Mouse (Mus musculus): ENCODE data around the gene Ccdc146.

Ccdc146 gene

GRCm38 (mm10) chr5:21424614-21425602, at the start of gene Ccdc146, which contains the start of gene Fam185a:
Gene Ccdc146, minus strand, starts transcription at chr5:21424677.
Gene Fam185a, plus strand, starts transcription at chr5:21424958.
- peak; percentile 92 for DNase-seq

GRCm38 (mm10) chr5:21468100-21468499, 43.6 kb upstream of the Ccdc146 start:
- no peak for DNase-seq

- no peak for DNase-seq
Measured at GRCm38 (mm10) chr5:21467387-21467786, 42.9 kb upstream of the Ccdc146 start.

GRCm38 (mm10) chr5:21440833-21441530, 16.5 kb upstream of the Ccdc146 start:
- no peak for DNase-seq

DNA sequence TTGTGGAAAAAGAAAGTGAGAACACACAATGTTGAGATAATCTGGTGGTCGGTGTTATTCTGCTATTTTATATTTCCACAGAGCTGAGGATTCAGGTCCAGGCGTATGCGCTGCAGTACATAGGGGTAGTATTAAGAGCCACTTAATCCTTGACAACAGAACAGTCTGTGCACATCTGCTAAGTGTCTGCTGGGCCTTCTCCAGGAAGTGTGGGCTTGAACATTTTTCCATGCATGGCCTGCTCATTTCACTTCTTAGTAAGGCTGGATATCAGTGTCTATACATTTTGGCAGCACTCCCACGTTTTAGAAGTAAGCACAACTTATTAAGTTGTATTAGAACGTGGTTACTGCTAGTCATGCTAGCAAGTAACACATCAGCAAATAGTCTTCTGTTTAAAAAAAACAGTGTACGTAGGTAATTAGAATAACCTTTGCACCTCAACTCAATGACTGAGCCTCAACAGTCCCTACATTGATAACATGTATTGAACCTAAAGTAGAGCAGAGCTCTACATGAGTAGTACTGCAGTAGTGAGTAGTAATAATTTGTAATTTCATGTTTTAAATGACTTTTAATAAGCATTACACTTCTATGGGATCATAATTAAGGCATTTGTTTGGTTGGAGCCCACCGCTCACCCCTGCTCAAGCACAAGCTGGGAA, 15.1 kb upstream of the Ccdc146 start:
- no peak for DNase-seq

DNA sequence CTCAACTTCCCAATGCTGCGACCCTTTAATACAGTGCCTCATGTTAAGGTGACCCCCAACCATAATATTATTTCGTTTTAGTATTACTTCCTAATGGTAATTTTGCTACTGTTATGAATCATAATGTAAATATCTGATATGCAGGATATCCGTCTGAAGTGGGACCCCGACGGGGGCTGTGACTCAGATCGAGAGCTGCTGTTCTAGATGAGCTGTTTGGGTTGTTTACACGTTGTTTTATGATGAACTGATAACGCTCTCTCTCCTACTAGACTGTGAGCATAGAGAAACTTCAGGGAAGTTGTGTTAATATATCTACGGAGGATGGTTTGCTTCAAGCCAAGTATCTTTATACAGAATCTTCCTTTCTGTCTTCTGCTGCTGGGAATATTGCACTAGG, 14.0 kb upstream of the Ccdc146 start:
- DNase-seq, result no peak

GRCm38 (mm10) chr5:21436471-21436975, 12.0 kb upstream of the Ccdc146 start:
- no peak for DNase-seq

DNA sequence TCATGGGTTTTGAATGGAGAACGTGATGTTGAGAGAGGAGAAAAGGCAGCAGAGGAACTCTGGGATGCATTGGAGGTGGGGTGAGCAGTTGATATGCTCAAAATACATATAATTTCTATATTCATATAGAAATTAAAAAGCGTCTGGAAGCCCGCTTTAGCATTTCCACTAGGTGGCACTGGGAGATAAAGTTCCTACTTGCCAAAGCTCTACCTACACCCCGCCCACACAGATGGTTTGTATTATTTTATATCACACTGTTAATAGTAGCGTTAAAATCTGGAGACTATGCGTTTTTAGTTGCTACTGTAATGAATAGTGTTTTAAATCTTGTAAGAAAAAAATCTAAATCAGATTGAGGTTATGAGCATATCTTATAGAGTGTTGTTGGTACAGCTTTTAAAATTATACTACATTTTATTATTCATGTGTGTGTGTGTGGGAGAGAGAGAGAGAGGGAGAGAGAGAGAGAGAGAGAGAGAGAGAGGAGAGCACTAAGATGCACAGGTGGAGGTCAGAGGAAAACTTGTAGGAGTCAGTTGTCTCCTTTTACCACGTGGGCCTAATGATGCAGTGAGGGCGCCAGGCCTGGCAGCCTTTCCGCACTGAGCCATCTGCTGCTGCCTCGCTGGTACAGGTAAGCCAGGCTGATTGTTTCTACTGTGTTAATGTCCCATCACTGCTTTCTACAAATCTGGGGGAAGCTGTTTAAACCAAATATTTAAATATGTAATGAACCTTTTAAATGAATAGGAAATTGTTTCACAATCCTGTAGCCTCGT, 9.9 kb upstream of the Ccdc146 start:
- peak; percentile 53 for DNase-seq

DNA sequence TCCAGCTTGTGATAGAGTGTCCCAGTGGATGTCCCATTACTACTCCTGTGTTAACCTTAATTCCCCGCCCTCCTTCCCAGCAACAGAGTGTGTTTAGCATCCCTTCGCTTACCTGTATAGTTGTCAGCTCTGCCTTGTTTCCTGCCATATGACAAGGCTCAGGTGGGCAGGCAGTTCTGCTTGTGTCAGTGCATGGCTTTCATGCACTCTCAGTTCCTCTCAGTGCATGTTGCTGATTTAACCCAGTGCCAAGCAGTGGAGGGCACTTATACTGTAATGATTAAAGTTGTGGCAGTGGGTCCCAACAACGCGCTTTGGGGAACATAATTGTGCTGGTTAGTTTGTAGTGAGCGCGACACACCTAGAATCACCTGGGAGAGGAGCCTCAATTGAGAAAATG, 2.2 kb upstream of the Ccdc146 start:
- no peak for DNase-seq

DNA sequence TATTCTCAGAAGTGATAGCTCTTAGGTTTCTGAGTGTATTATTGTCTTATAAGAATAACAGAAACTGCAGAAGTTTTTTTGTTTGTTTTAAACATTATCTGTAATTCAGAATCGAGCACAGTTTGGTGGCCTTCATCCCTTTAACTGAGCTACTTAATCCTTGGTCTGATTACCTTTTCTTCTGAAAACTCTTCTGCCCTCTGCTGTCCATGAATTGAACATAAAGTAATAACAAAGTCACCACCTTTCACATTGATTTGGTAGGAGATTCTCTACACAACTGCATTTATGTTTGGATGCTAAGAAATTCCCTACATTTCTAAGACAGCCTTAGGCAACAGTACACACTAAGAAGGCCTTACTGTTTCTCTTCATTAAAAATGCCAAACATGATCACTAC, 3.9 kb downstream of the Ccdc146 start:
- no peak for DNase-seq

GRCm38 (mm10) chr5:21418613-21419012, 5.9 kb downstream of the Ccdc146 start:
- DNase-seq, result no peak

- DNase-seq, result no peak
Measured at GRCm38 (mm10) chr5:21414116-21414820, 10.2 kb downstream of the Ccdc146 start.

- DNase-seq, result no peak
Measured at GRCm38 (mm10) chr5:21413322-21413721, 11.2 kb downstream of the Ccdc146 start.

- no peak for DNase-seq
Measured at GRCm38 (mm10) chr5:21412056-21412455, 12.4 kb downstream of the Ccdc146 start.

GRCm38 (mm10) chr5:21411261-21411666, 13.2 kb downstream of the Ccdc146 start:
- no peak for DNase-seq

GRCm38 (mm10) chr5:21395205-21395840, 29.2 kb downstream of the Ccdc146 start:
- DNase-seq, result no peak

GRCm38 (mm10) chr5:21394562-21394961, 29.9 kb downstream of the Ccdc146 start:
- no peak for DNase-seq

DNA sequence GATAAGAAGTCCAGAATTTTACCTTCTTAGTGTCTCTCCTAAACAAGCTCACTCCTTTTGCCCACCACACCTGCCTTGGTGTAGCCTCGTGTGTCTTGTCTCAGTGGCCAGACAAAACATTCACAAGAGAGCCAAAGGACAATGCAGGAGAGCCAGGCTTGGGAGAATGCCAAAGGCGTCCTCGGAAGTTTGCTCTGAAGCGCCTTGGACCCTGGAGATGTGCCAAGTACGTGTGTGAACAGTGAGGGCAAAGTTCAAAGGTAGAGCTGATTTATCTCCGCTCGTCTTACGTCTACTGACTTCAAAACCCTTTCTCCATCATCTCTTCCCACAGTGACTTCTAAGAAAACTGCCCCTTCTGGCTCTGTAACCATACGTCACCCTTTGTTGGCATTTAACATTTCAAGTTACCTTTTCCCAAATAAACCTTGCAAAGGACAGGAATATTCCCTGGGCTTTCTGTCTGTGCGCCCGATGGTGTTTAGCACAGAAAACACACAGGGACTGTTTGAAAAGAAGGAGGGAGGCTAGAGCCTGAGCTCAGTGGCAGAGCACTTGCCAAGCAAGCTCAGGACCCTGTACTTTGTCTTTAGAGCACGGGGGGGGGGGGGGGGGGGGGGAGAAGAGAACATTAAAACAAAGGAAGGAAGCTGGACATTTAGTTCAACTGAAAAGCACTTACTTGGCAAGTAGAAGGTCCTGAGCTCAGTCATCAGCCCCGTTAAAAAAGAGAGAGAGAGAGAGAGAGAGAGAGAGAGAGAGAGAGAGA, 32.7 kb downstream of the Ccdc146 start:
- no peak for DNase-seq

- DNase-seq, result no peak
Measured at GRCm38 (mm10) chr5:21388855-21389254, 35.6 kb downstream of the Ccdc146 start.

GRCm38 (mm10) chr5:21387340-21387739, 37.1 kb downstream of the Ccdc146 start:
- no peak for DNase-seq
